Mouse (Mus musculus): Measurements from ENCODE around the gene Gm21962. TPM values are rescaled to one million over a fixed set of nuclear protein-coding genes. Genes with fewer than 3 reads are reported as not detected.

The Gm21962 gene
- polyA plus RNA-seq, 3 experiments from 2014 or later = not detected

Other genes starting within 250 kb of the Gm21962 start
- under 1 TPM in 1 of 3 experiments, not detected in 2; 0.13 TPM for gene Ddit4l, start 49.9 kb upstream of the Gm21962 start, polyA plus RNA-seq (2017; shearing (Covaris generic))
- gene H2afz, start 193.0 kb downstream of the Gm21962 start, polyA plus RNA-seq (2017; shearing (Covaris generic)) = 1,000 to 10,000 TPM; 1,209 to 2,935 (median 1,492) TPM
- gene Dnajb14, start 196.2 kb downstream of the Gm21962 start, polyA plus RNA-seq (2017; shearing (Covaris generic)) = 1 to 10 TPM; 4.5 to 6.1 (median 5.6) TPM
- gene Lamtor3, start 247.0 kb downstream of the Gm21962 start, polyA plus RNA-seq (2017; shearing (Covaris generic)) = 100 to 1,000 TPM in 1 of 3 experiments, 10 to 100 TPM in 2; 65.0 to 110 (median 74.0) TPM